Mouse (Mus musculus): Measurements from ENCODE around the gene Nhlrc4.

Gene Nhlrc4

GRCm38 (mm10) chr17:25925348-25925747, 19.4 kb downstream of the Nhlrc4 start:
- peak; percentile 68 to 69 for DNase-seq (ENCODE audit: low spot score in 2 of 2)

- DNase-seq (ENCODE audit: low spot score in 2 of 2) = no peak
These were observed 22.6 kb downstream of the Nhlrc4 start for GRCm38 (mm10) chr17:25922120-25922519.

- peak; percentile 100 for DNase-seq (ENCODE audit: low spot score in 2 of 2)
These were observed 24.7 kb downstream of the Nhlrc4 start for GRCm38 (mm10) chr17:25919786-25920642.

GRCm38 (mm10) chr17:25919144-25919785, 25.5 kb downstream of the Nhlrc4 start, which contains the start of gene Rab40c:
Rab40c (minus strand) TSS chr17:25919727.
- DNase-seq (ENCODE audit: low spot score in 2 of 2) = peak in 1 of 2 experiments; percentile 51

- DNase-seq (ENCODE audit: low spot score in 2 of 2) = no peak
These were observed 26.6 kb downstream of the Nhlrc4 start for GRCm38 (mm10) chr17:25918037-25918750.

- DNase-seq (ENCODE audit: low spot score in 2 of 2) = no peak
These were observed 27.7 kb downstream of the Nhlrc4 start for GRCm38 (mm10) chr17:25916931-25917647.

DNA sequence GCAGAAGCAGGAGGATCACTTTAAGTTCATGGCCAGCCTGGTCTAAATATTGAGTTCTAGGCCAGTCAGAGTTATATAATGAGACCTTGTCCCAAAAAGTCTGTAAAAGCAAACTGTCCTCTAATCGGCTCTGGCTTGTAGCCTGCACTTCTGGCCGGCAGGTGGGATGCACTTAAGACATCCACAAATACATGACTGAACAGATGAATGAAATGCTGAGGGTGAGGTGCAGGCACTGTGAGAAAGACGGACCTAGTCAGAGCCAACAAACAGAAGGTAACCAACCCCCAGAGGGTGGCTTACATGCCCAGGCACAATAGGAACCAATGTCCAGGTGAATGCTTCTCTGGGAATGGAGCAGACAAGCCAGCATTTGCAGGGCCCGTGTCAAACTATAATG, 30.5 kb downstream of the Nhlrc4 start:
- DNase-seq (ENCODE audit: low spot score in 2 of 2) = no peak

DNA sequence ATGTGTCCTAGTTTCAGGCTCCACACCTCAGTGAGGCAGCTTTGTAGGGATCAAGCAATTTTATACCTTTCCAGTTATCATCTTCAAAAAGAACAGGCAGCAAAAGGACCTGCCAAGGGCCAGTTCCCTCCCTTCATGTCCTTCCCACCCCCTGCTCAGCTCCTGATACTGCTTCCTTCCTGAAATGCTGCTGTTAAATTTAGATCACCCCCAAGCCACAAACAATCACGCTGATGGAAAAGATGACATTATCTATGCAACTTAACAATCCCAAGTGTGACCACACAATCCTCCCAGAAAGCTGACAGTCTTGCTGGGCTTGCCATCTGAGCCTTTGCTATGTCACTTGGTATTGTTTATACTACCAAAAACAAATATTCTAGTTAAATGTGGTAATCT, 30.9 kb downstream of the Nhlrc4 start:
- no peak for DNase-seq (ENCODE audit: low spot score in 2 of 2)

DNA sequence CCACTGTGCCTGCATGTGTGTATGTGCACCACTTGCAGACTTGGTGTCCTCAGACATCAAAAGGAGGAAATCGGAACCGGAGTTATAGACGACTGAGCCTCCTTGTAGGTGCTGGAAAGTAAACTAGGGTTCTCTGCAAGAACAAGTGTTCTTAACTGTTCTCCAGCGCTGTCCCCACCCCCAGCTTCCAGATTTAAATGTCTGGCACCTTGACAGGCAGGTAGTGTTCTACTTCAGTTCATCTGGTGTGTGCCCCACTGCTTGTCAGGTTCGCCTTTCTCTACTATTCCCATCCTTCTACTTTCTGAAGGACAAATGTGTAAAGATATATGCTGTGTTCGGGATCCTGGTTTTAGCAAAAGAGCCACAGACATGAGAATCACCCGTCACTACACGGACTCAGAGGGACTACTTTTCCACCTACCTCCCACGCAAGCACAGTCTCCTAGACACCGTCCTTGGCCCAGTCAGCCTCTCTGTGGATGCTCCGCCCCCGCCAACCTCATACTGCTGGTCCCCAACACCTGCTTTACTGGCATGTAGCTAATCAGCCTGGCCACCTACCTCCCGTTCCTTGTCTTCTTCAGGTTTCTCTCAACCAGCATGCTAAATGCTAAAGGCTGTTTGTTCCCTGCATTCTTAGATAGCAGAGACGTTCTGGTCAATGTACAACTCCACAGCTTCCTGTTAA, 31.4 kb downstream of the Nhlrc4 start:
- peak; percentile 62 to 88 for DNase-seq (ENCODE audit: low spot score in 2 of 2)

- DNase-seq (ENCODE audit: low spot score in 2 of 2) = no peak
These were observed 32.9 kb downstream of the Nhlrc4 start for GRCm38 (mm10) chr17:25911816-25912215.

DNA sequence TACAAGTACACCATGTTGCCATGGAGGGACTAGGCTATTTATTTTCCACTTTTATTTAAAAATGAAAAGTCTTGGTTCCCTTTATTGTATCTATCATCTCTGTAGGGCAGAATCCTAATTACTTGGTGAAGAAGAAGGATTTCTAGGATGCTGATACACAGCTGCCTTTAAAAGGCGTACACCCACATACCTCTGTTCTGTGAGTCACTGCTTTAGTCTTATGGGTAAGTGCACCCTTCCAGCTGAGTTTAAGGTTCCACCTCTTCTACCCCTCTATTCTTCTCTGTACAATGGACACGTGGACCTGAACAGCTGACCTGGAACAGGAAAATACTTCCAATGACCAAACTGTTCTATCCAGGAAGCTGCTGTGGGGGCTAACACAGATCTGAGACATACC, 37.1 kb downstream of the Nhlrc4 start:
- no peak for DNase-seq (ENCODE audit: low spot score in 2 of 2)

GRCm38 (mm10) chr17:25903061-25903460, 41.7 kb downstream of the Nhlrc4 start:
- DNase-seq (ENCODE audit: low spot score in 2 of 2) = no peak

- no peak for DNase-seq (ENCODE audit: low spot score in 2 of 2)
These were observed 44.6 kb downstream of the Nhlrc4 start for GRCm38 (mm10) chr17:25900193-25900592.

- DNase-seq (ENCODE audit: low spot score in 2 of 2) = no peak
These were observed 48.9 kb downstream of the Nhlrc4 start for GRCm38 (mm10) chr17:25895891-25896290.

- DNase-seq (ENCODE audit: low spot score in 2 of 2) = no peak
These were observed 49.3 kb downstream of the Nhlrc4 start for GRCm38 (mm10) chr17:25895415-25895814.

DNA sequence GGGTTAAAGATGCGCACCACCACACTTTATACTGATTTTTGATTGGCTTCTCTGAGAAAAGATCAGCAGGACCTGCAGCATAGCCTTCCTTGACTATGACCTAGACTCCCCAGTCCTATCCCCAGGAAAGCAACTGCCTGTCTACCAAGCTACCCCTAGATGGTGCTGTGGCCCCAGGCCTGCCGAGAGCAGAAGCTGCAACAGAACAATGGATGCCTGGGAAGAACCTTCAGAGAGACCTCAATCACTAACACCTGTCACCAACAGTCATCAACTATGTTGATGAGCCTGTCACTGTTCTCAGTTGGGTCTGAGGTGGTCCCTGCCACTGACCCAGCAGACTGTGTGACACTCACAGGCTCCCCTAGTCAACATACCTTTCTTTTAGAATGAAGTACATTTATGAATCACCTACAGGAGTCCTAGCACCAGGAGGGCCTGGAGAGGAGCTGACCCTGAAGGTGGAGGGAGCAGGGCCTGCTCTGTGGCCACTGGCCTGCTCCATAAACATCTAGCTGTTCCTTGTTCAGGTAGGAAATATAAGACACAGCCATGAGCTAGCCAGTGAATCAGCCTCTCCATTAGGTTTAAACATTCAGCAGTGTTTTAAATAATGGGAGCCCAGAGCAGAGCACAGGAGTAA, 50.7 kb downstream of the Nhlrc4 start:
- peak in 1 of 2 experiments; percentile 65 for DNase-seq (ENCODE audit: low spot score in 2 of 2)
